Mouse (Mus musculus) forebrain, postnatal 0 days (tissue): ENCODE measurements around the gene 2210010C04Rik. TPM values are rescaled to one million over a fixed set of nuclear protein-coding genes. Genes with fewer than 3 reads are reported as not detected.
A peak's percentile ranks its signal among the peaks of the same experiment; 100 is the strongest.
"Not testable (repeated sequence)": the region's sequence is repeated elsewhere in the genome, so short reads cannot be mapped to it uniquely, and the experiment has no call there.

Source experiments
- ATAC-seq: fragments of 200-750 bp; cut with Nextera tagmentation; 2 replicates; pipeline ENCODE4 v1.8.0; 2017; ENCODE audit warnings: mild to moderate bottlenecking, moderate library complexity
- DNase-seq: peaks from one replicate; pipeline ENCODE4 v3.0.0-alpha.2; 2015
- H3K27ac ChIP-seq: fragments of 300-500 bp; sonication (generic); 2 replicates; pipeline ENCODE4 v1.5.1; 2014; ENCODE audit warnings: low read depth, mild to moderate bottlenecking, antibody characterized with exemption, low read length, moderate library complexity, mixed read lengths
- H3K27me3 ChIP-seq: fragments of 300-500 bp; sonication (generic); 2 replicates; pipeline ENCODE4 v1.6.1; 2014; ENCODE audit warnings: mild to moderate bottlenecking, low read length, mixed read lengths; ENCODE audit not compliant: insufficient read depth
- H3K36me3 ChIP-seq: fragments of 300-500 bp; sonication (generic); 2 replicates; pipeline ENCODE4 v1.6.1; 2014; ENCODE audit warnings: mild to moderate bottlenecking, moderate library complexity; ENCODE audit not compliant: insufficient read depth
- H3K4me1 ChIP-seq: fragments of 300-500 bp; sonication (generic); 2 replicates; pipeline ENCODE4 v1.6.1; 2014; ENCODE audit warnings: antibody characterized with exemption; ENCODE audit not compliant: insufficient read depth
- H3K4me2 ChIP-seq: fragments of 300-500 bp; sonication (generic); 2 replicates; pipeline ENCODE4 v1.6.1; 2014; ENCODE audit warnings: low read depth, mild to moderate bottlenecking, moderate library complexity
- H3K4me3 ChIP-seq: fragments of 300-500 bp; sonication (generic); 2 replicates; pipeline ENCODE4 v1.5.1; 2014; ENCODE audit warnings: low read depth, low read length, mixed read lengths
- H3K9ac ChIP-seq: fragments of 300-500 bp; sonication (generic); 2 replicates; pipeline ENCODE4 v1.6.1; 2014; ENCODE audit warnings: mild to moderate bottlenecking
- H3K9me3 ChIP-seq: fragments of 300-500 bp; sonication (generic); 2 replicates; pipeline ENCODE4 v1.6.1; 2016; ENCODE audit warnings: low read length
- CTCF ChIP-seq: sonication (generic); IDR thresholded peaks from 2 replicates; pipeline ENCODE4 v1.5.1; 2016; ENCODE audit warnings: antibody characterized with exemption, control low read depth, low read depth
- WGBS: fragments of 180-500 bp; shearing (Covaris S2); extraction: QIAGEN DNeasy Blood & Tissue Kit; methylation state at CpG from one replicate; pipeline ENCODE4 v1.1.7; 2014; 5-methylcytosine and 5-hydroxymethylcytosine counted together
- polyA plus RNA-seq: library from polyadenylated mRNA; unstranded; fragments of >200 nt; fragmentation: Nextera tagmentation; extraction: Ambion mirVana; gene quantifications from 2 replicates; pipeline ENCODE4 v1.2.1, GENCODE M21; 2015
- total RNA-seq: library from RNA; depleted of rRNA; stranded (reverse); fragments of >200 nt; gene quantifications from 2 replicates; pipeline ENCODE4 v1.2.3, GENCODE M21; 2014; rRNA removed

2210010C04Rik gene
- total and polyA plus RNA-seq, 2 experiments from 2014 or later = not detected

GRCm38 (mm10) chr6:41025873-41026650 lies 9.2 kb downstream of the 2210010C04Rik start:
- H3K9me3 ChIP-seq = no peaks in the 10 kb centered on the region
- H3K27ac ChIP-seq = no peak overlapping the region
- H3K27me3 ChIP-seq = no peaks in the 10 kb centered on the region
- no peak overlapping the region for H3K9ac ChIP-seq
- no peak for DNase-seq
- H3K4me2 ChIP-seq = no peak overlapping the region
- ATAC-seq = no peak
- no peak for TF ChIP-seq CTCF
- 78% methylated on average over 2 of the region's 2 CpGs for WGBS
- no peak overlapping the region for H3K4me3 ChIP-seq
- H3K36me3 ChIP-seq = no peaks in the 10 kb centered on the region
- H3K4me1 ChIP-seq = no peaks in the 10 kb centered on the region

DNA sequence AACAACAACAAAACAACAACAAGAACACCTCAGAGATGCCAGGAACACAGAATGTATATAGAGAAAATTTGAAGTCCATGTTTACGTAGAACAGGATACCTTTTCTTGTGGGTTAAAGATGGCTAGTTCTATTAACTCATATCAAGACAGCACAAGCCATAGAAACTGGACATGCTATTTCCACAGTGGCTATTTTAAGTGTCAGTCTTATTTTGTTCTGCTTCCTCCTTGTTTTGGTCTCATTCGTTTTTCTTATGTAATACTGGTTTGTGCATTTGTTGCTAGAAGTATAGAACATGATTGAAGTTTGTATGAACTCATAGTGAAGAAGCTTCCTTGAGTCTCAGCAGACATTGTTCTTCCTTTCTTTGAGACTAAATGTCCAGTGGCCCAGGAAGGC lies 16.2 kb downstream of the 2210010C04Rik start:
- Histone ChIP-seq H3K4me1 (no peaks in the 10 kb centered on the region), H3K4me2 (no peak overlapping the region), H3K27me3 (no peaks in the 10 kb centered on the region), H3K36me3 (no peaks in the 10 kb centered on the region), H3K9me3 (no peaks in the 10 kb centered on the region), H3K27ac (no peak overlapping the region), H3K4me3 (no peak overlapping the region), H3K9ac (no peak overlapping the region)
- WGBS = 89% methylated on average over 2 of the region's 2 CpGs
- DNase-seq (no peak), ATAC-seq (no peak)
- no peak for TF ChIP-seq CTCF

DNA sequence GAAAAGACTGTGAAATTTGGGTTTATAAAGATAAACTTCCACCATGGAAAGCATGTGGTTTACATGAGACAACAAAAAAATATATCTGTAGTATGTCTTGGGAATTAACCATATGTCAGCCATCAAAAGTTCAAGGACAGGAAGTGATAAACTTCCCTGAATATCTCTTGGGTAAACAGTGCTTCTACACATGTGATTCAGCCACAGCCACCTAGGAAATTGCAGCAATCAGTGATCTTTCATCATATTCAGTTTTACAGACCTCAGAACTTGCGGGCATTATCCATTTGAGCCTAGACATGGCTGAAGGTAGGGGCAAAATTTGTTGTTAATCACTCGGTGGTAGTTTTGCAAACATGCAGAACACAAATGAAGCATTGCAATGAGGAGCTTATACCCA lies 16.7 kb downstream of the 2210010C04Rik start:
- Histone ChIP-seq H3K27me3 (no peaks in the 10 kb centered on the region), H3K4me2 (no peak overlapping the region), H3K4me1 (no peaks in the 10 kb centered on the region), H3K27ac (no peak overlapping the region), H3K36me3 (no peaks in the 10 kb centered on the region), H3K4me3 (no peak overlapping the region), H3K9ac (no peak overlapping the region), H3K9me3 (no peaks in the 10 kb centered on the region)
- no peak for TF ChIP-seq CTCF
- DNase-seq = no peak
- 85% methylated on average over 2 of the region's 2 CpGs for WGBS
- no peak for ATAC-seq

DNA sequence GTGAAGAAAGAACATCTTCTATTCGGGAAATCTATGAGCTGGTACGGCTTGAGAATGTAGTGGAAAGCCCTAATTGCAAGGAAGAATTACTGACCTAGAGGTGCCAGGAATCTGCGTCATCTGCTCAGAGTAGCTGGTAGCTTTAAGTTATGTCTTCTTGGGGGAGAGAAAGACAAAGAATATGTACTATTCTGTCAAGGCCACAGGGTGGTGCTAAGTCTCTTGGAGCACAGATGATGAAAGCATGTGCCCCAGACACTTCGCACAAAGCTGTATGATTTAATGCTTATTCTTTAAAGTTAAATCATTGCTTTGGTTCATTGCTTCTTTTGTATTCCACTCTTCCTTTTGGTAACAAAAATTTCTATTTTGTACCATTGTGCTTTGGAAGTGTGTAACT lies 20.2 kb downstream of the 2210010C04Rik start:
- peak; percentile 69 for ATAC-seq
- peak; percentile 19; the same call in 1 of the 2 replicates for TF ChIP-seq CTCF
- H3K4me1 ChIP-seq = no peaks in the 10 kb centered on the region
- WGBS = 62% methylated on average over 4 of the region's 4 CpGs
- peak; percentile 3 for DNase-seq
- H3K9ac ChIP-seq = no peak overlapping the region
- no peaks in the 10 kb centered on the region for H3K9me3 ChIP-seq
- H3K27me3 ChIP-seq = no peaks in the 10 kb centered on the region
- no peak overlapping the region for H3K4me2 ChIP-seq
- H3K4me3 ChIP-seq = no peak overlapping the region
- H3K27ac ChIP-seq = no peak overlapping the region
- H3K36me3 ChIP-seq = no peaks in the 10 kb centered on the region

DNA sequence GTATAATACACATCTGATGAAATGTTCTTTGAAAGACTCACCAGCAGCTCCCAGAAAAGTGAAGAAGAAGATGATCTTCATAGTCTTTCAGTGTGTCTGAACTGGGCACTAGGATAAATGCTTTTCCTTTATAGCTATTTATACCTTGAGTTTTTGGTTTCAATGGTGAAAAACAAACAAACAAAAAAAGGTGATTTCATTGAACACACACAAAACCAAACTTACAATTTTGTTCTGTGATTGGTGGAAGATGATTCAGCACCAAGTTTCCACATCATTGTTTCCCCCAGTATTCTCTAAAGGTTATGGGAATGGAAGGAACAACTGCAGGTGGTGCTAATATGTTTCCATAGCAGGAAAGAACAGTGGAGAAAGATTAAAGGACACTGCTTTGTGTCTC lies 35.9 kb downstream of the 2210010C04Rik start, which contains the start of gene Gm2663:
Gene Gm2663 (minus strand): TSS at position 101 of the 400 bp plus-strand sequence.
- not testable (repeated sequence) for ATAC-seq, H3K36me3 ChIP-seq, H3K9ac ChIP-seq, DNase-seq, H3K4me2 ChIP-seq, H3K9me3 ChIP-seq, H3K4me1 ChIP-seq, H3K27me3 ChIP-seq, H3K4me3 ChIP-seq, H3K27ac ChIP-seq

Other genes starting within 250 kb of the 2210010C04Rik start
- gene Moxd2, start 148.0 kb downstream of the 2210010C04Rik start, total RNA-seq = not detected in 2 replicates
- gene Moxd2, start 148.0 kb downstream of the 2210010C04Rik start, polyA plus RNA-seq = not detected in 2 replicates
- not detected in 2 replicates for gene Prss58, start 135.1 kb downstream of the 2210010C04Rik start, total RNA-seq
- gene Prss58, start 135.1 kb downstream of the 2210010C04Rik start, polyA plus RNA-seq = not detected in 2 replicates
- not detected in 2 replicates for gene 1700074P13Rik, start 95.0 kb downstream of the 2210010C04Rik start, total RNA-seq
- gene 1700074P13Rik, start 95.0 kb downstream of the 2210010C04Rik start, polyA plus RNA-seq = not detected in 2 replicates
- not detected in 2 replicates for gene Gm4744, start 83.6 kb downstream of the 2210010C04Rik start, total RNA-seq
- not detected in 2 replicates for gene Gm4744, start 83.6 kb downstream of the 2210010C04Rik start, polyA plus RNA-seq
- gene 1810009J06Rik, start 70.8 kb downstream of the 2210010C04Rik start, total RNA-seq = not detected in 2 replicates
- not detected in 2 replicates for gene 1810009J06Rik, start 70.8 kb downstream of the 2210010C04Rik start, polyA plus RNA-seq
- not detected in 2 replicates for gene Gm2663, start 36.0 kb downstream of the 2210010C04Rik start, total RNA-seq
- gene Gm2663, start 36.0 kb downstream of the 2210010C04Rik start, polyA plus RNA-seq = not detected in 2 replicates